Comparison of ENCODE assay signal across 12 mouse cellular contexts in the genomic region with DNA sequence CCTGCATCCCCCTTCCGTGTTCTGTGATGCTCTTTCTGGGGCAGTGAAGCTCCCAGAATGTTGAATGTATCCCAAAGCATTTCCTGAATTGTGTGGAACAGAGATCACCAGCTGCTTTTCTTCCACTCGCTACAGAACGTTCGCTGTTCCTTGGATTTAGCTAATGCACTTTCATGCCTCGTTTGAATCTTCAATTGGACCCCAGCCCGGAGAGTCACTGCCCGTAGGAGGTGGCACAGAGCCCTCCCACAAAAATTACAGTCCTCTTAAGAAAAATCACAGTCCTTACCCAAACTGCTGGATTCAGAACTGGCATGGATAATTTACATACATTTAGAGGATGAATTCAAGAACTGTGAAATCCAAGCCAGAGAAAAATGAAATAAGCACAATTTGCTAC. TPM values are rescaled to one million over a fixed set of nuclear protein-coding genes. Genes with fewer than 3 reads are reported as not detected.
DNase-seq lines count a peak whose midpoint lies in the region; ATAC-seq and TF ChIP-seq lines count a peak whose summit lies in the region.
"Had no signal": no experiment of that assay in that cellular context is flagged by ENCODE, and none has a peak within 500 bp of the region (broad histone marks: within the 10 kb centered on the region; RNA-seq: fewer than 3 reads in every experiment).

No protein-coding gene starts in this region.

- no peaks in the 10 kb centered on the region for H3K36me3 ChIP-seq in midbrain, embryonic 14.5 days (ENCODE audit: control insufficient read depth, insufficient read depth, low read length)
- H3K36me3 ChIP-seq in midbrain, embryonic 10.5 days: no peaks in the 10 kb centered on the region
- H3K36me3 ChIP-seq in stomach, postnatal 0 days (ENCODE audit: control insufficient read depth, insufficient read depth, low read length): no peaks in the 10 kb centered on the region
- no peaks in the 10 kb centered on the region for H3K36me3 ChIP-seq in intestine, embryonic 15.5 days
- H3K36me3 ChIP-seq: lung, embryonic 15.5 days had no signal

- H3K9me3 ChIP-seq in midbrain, embryonic 14.5 days (ENCODE audit: control insufficient read depth, low read length): no peaks in the 10 kb centered on the region
- no peaks in the 10 kb centered on the region for H3K9me3 ChIP-seq in midbrain, embryonic 10.5 days (replicated peaks)
- H3K9me3 ChIP-seq in stomach, postnatal 0 days (ENCODE audit: control insufficient read depth, low read length): no peaks in the 10 kb centered on the region
- no peaks in the 10 kb centered on the region for H3K9me3 ChIP-seq in intestine, embryonic 15.5 days
- H3K9me3 ChIP-seq: lung, embryonic 15.5 days had no signal

- no peak overlapping the region for H3K9ac ChIP-seq in midbrain, embryonic 14.5 days (replicated peaks; ENCODE audit: low read length)
- H3K9ac ChIP-seq in stomach, postnatal 0 days (ENCODE audit: low read length): no peak overlapping the region
- H3K9ac ChIP-seq in intestine, embryonic 15.5 days: no peak overlapping the region
- H3K9ac ChIP-seq: lung, embryonic 15.5 days had no signal

- H3K27me3 ChIP-seq in midbrain, embryonic 14.5 days (ENCODE audit: control insufficient read depth, insufficient read depth, low read length): no peaks in the 10 kb centered on the region
- no peaks in the 10 kb centered on the region for H3K27me3 ChIP-seq in midbrain, embryonic 10.5 days (ENCODE audit: low read depth, poor library complexity, severe bottlenecking)
- no peaks in the 10 kb centered on the region for H3K27me3 ChIP-seq in stomach, postnatal 0 days (ENCODE audit: control insufficient read depth, insufficient read depth, low read length)
- no peaks in the 10 kb centered on the region for H3K27me3 ChIP-seq in intestine, embryonic 15.5 days (replicated peaks)
- H3K27me3 ChIP-seq: lung, embryonic 15.5 days had no signal

- TF ChIP-seq CTCF in stomach, postnatal 0 days (IDR thresholded peaks at IDR 0.05; ENCODE audit: low read depth): no peak

- DNase-seq in cerebellum, postnatal 10 days: peak; percentile 82 to 84
- DNase-seq in cerebellum, adult 9-11 months: no peak
- peak; percentile 39 for DNase-seq in midbrain, embryonic 14.5 days
- DNase-seq in midbrain, embryonic 10.5 days (ENCODE audit: low spot score): no peak
- DNase-seq in left cerebral cortex, postnatal 36 days (ENCODE audit: low spot score in 2 of 2): peak; percentile 82 to 85
- DNase-seq in stomach, postnatal 0 days (ENCODE audit: low spot score): no peak
- DNase-seq: heart, adult 18-20 months had no signal

- no peaks in the 10 kb centered on the region for H3K4me1 ChIP-seq in midbrain, embryonic 14.5 days (ENCODE audit: control insufficient read depth, insufficient read depth, low read length)
- peaks cover 5% of the 10 kb centered on the region; the same call in 1 of the 2 replicates for H3K4me1 ChIP-seq in midbrain, embryonic 10.5 days
- H3K4me1 ChIP-seq in stomach, postnatal 0 days (replicated peaks; ENCODE audit: control insufficient read depth, insufficient read depth): 0 out of 2 replicates have a peak, but pooled peaks cover 2% of the 10 kb centered on the region
- 0 out of 2 replicates have a peak, but pooled peaks cover 4% of the 10 kb centered on the region for H3K4me1 ChIP-seq in intestine, embryonic 15.5 days (replicated peaks)

- H3K27ac ChIP-seq in midbrain, embryonic 14.5 days (replicated peaks; ENCODE audit: low read depth, low read length): no peak overlapping the region
- H3K27ac ChIP-seq in midbrain, embryonic 10.5 days (replicated peaks): no peak overlapping the region
- H3K27ac ChIP-seq in stomach, postnatal 0 days (replicated peaks): peak overlapping the region; percentile 49; the same call in 1 of the 2 replicates
- no peak overlapping the region for H3K27ac ChIP-seq in intestine, embryonic 15.5 days
- H3K27ac ChIP-seq: lung, embryonic 15.5 days had no signal

- no peak overlapping the region for H3K4me3 ChIP-seq in midbrain, embryonic 14.5 days (replicated peaks; ENCODE audit: low read depth, low read length)
- no peak overlapping the region for H3K4me3 ChIP-seq in midbrain, embryonic 10.5 days
- no peak overlapping the region for H3K4me3 ChIP-seq in stomach, postnatal 0 days (ENCODE audit: low read depth, low read length)
- H3K4me3 ChIP-seq in intestine, embryonic 15.5 days (replicated peaks): no peak overlapping the region
- H3K4me3 ChIP-seq: lung, embryonic 15.5 days had no signal

- no peak for ATAC-seq in midbrain, embryonic 14.5 days (ENCODE audit: low FRiP score, low TSS enrichment)
- ATAC-seq in stomach, postnatal 0 days (ENCODE audit: low FRiP score, low TSS enrichment): no peak
- ATAC-seq in intestine, embryonic 15.5 days: no peak
- ATAC-seq in megakaryocyte-erythroid progenitor cell, adult 5-6 weeks (replicated peaks; ENCODE audit: low FRiP score, low TSS enrichment, poor library complexity, severe bottlenecking): no peak

- intact Hi-C loops in left cerebral cortex, postnatal 36 days (cut with DNase I): no loop called here

- WGBS in midbrain, embryonic 14.5 days: 30% methylated on average over 7 of the region's 7 CpGs
- 58% methylated on average over 7 of the region's 7 CpGs for WGBS in midbrain, embryonic 10.5 days
- WGBS in stomach, postnatal 0 days: 44% methylated on average over 7 of the region's 7 CpGs
- WGBS in intestine, embryonic 15.5 days: 43% methylated on average over 7 of the region's 7 CpGs

- TF ChIP-seq EP300 in stomach, postnatal 0 days (optimal IDR thresholded peaks at IDR 0.05): no peak

- H3K4me2 ChIP-seq in midbrain, embryonic 14.5 days (ENCODE audit: low read length): no peak overlapping the region
- H3K4me2 ChIP-seq in stomach, postnatal 0 days (replicated peaks; ENCODE audit: low read depth): no peak overlapping the region
- no peak overlapping the region for H3K4me2 ChIP-seq in intestine, embryonic 15.5 days (replicated peaks)
- H3K4me2 ChIP-seq: lung, embryonic 15.5 days had no signal

RNA-seq across cellular contexts. Expression of a gene that starts 36.9 kb away (rescaled TPM):
- 6.4 and 7.2 TPM in 2 replicates for polyA plus RNA-seq in midbrain, embryonic 14.5 days (2014; fragmentation: Nextera tagmentation; extraction: Ambion mirVana)
- 2.8 and 6.6 TPM in 2 replicates for polyA plus RNA-seq in midbrain, embryonic 10.5 days (2016; fragmentation: Nextera tagmentation; extraction: Ambion mirVana)
- total RNA-seq in left cerebral cortex, postnatal 36 days (2021): 100 to 1,000 TPM; 150 to 173 TPM
- polyA plus RNA-seq in stomach, postnatal 0 days (2015; fragmentation: Nextera tagmentation; extraction: Ambion mirVana): 3.5 and 4.3 TPM in 2 replicates
- polyA plus RNA-seq in intestine, embryonic 15.5 days (2015; fragmentation: Nextera tagmentation; extraction: Ambion mirVana): 1.4 and 1.6 TPM in 2 replicates
- not detected in 2 replicates for total RNA-seq in megakaryocyte-erythroid progenitor cell, adult 5-6 weeks (2014; fragmentation: Nextera tagmentation)
- not detected in 2 replicates for total RNA-seq in megakaryocyte-erythroid progenitor cell, adult 5-6 weeks (2017)
- total RNA-seq: common myeloid progenitor, adult 5-6 weeks; hematopoietic stem cell, adult 5-6 weeks had no signal

RNA-seq across cellular contexts. Expression of a gene that starts 48.5 kb away (rescaled TPM):
- polyA plus RNA-seq in midbrain, embryonic 14.5 days (2014; fragmentation: Nextera tagmentation; extraction: Ambion mirVana): 73.9 and 97.4 TPM in 2 replicates
- 301 and 311 TPM in 2 replicates for polyA plus RNA-seq in midbrain, embryonic 10.5 days (2016; fragmentation: Nextera tagmentation; extraction: Ambion mirVana)
- total RNA-seq in left cerebral cortex, postnatal 36 days (2021): 10 to 100 TPM; 87.3 to 88.3 TPM
- polyA plus RNA-seq in stomach, postnatal 0 days (2015; fragmentation: Nextera tagmentation; extraction: Ambion mirVana): 31.3 and 31.9 TPM in 2 replicates
- 109 TPM in 2 replicates for polyA plus RNA-seq in intestine, embryonic 15.5 days (2015; fragmentation: Nextera tagmentation; extraction: Ambion mirVana)
- 113 and 133 TPM in 2 replicates for total RNA-seq in megakaryocyte-erythroid progenitor cell, adult 5-6 weeks (2014; fragmentation: Nextera tagmentation)
- 231 and 241 TPM in 2 replicates for total RNA-seq in megakaryocyte-erythroid progenitor cell, adult 5-6 weeks (2017)

Comparison
In these comparisons a context has a peak if more than half of its experiments do, and no peak if none do; other contexts are left out.
1. DNase-seq: peak in cerebellum, postnatal 10 days (2 of 2), midbrain, embryonic 14.5 days (single experiment) and left cerebral cortex, postnatal 36 days (2 of 2); none in cerebellum, adult 9-11 months (single experiment), midbrain, embryonic 10.5 days (single experiment) and stomach, postnatal 0 days (single experiment).